Mouse (Mus musculus) stomach, postnatal 0 days (tissue): ENCODE results near the gene Cd2ap.

Experiments
- CTCF ChIP-seq: IDR thresholded peaks from 2 replicates; pipeline ENCODE4 v1.5.1; 2016; ENCODE audit warnings: antibody characterized with exemption, low read depth, mild to moderate bottlenecking, moderate library complexity
- EP300 ChIP-seq: optimal IDR thresholded peaks from 2 replicates; pipeline ENCODE3; 2016; ENCODE audit warnings: antibody characterized with exemption

DNA sequence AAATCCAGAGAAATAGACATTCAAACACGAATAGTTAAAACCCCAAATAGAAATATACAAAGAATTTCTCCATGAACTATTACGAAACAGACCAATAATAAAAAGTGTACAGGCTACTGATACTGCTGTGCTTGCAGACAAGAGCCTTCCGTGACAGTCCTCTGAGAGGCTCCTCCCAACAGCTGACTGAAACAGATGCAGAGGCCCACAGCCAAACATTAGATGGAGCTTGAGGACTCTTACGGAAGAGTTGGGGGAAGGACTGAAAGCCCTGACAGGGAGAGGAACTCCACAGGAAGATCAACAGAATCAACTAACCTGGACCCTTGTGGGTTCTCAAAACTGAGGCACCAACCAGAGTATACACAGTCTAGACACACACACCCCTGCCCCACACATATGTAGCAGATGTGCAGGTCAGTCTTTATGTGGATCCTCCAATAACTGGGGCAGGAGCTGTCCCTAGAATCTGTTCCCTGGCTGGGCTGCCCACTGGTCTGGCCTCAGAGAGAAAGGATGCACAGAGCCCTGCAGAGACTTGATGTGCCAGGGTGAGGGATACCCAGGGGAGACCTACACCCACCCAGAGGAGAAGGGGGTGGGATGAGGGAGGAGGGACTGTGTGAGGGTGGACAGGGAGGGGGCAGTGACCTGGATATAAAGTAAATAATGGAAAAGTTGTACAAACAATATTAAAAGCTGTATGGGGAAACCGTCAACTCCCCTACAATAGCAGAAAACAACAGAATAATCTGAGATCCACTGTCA lies 87.6 kb downstream of the Cd2ap start:
- TF ChIP-seq CTCF (no peak), EP300 (no peak)
